Mouse (Mus musculus): Measurements from ENCODE around the gene Nat9. TPM values are rescaled to one million over a fixed set of nuclear protein-coding genes. Genes with fewer than 3 reads are reported as not detected.

The Nat9 gene
- polyA plus RNA-seq, 1 experiment from 2014 or later, result 20.0 TPM

Other genes starting within 250 kb of the Nat9 start
- gene Cd300c, start 218.7 kb downstream of the Nat9 start, polyA plus RNA-seq (2014; fragmentation: Nextera tagmentation; extraction: Ambion mirVana), result not detected in 2 replicates
- gene Cd300ld, start 197.9 kb downstream of the Nat9 start, polyA plus RNA-seq (2014; fragmentation: Nextera tagmentation; extraction: Ambion mirVana), result 0.08 and 0.11 TPM in 2 replicates
- 1.0 and 1.7 TPM in 2 replicates for gene Cd300c2, start 186.0 kb downstream of the Nat9 start, polyA plus RNA-seq (2014; fragmentation: Nextera tagmentation; extraction: Ambion mirVana)
- gene Cd300ld2, start 171.7 kb downstream of the Nat9 start, polyA plus RNA-seq (2014; fragmentation: Nextera tagmentation; extraction: Ambion mirVana), result not detected in 2 replicates
- not detected in 2 replicates for gene Cd300ld4, start 160.8 kb downstream of the Nat9 start, polyA plus RNA-seq (2014; fragmentation: Nextera tagmentation; extraction: Ambion mirVana)
- gene Cd300ld5, start 150.1 kb downstream of the Nat9 start, polyA plus RNA-seq (2014; fragmentation: Nextera tagmentation; extraction: Ambion mirVana), result not detected in 2 replicates
- not detected in 2 replicates for gene Cd300ld3, start 139.4 kb downstream of the Nat9 start, polyA plus RNA-seq (2014; fragmentation: Nextera tagmentation; extraction: Ambion mirVana)
- 0.16 TPM in 1 of 2 replicates, not detected in the other for gene Cd300e, start 125.7 kb downstream of the Nat9 start, polyA plus RNA-seq (2014; fragmentation: Nextera tagmentation; extraction: Ambion mirVana)
- 0.59 and 0.66 TPM in 2 replicates for gene Rab37, start 96.4 kb downstream of the Nat9 start, polyA plus RNA-seq (2014; fragmentation: Nextera tagmentation; extraction: Ambion mirVana)
- not detected in 2 replicates for gene Cd300lf, start 53.9 kb downstream of the Nat9 start, polyA plus RNA-seq (2014; fragmentation: Nextera tagmentation; extraction: Ambion mirVana)
- 60.5 and 65.9 TPM in 2 replicates for gene Slc9a3r1, start 24.5 kb downstream of the Nat9 start, polyA plus RNA-seq (2014; fragmentation: Nextera tagmentation; extraction: Ambion mirVana)
- gene Tmem104, start 372 bp downstream of the Nat9 start, polyA plus RNA-seq (2014; fragmentation: Nextera tagmentation; extraction: Ambion mirVana), result 10.7 and 11.7 TPM in 2 replicates
- 0.33 and 0.35 TPM in 2 replicates for gene Grin2c, start 79.4 kb upstream of the Nat9 start, polyA plus RNA-seq (2014; fragmentation: Nextera tagmentation; extraction: Ambion mirVana)
- gene Fdxr, start 89.2 kb upstream of the Nat9 start, polyA plus RNA-seq (2014; fragmentation: Nextera tagmentation; extraction: Ambion mirVana), result 15.2 TPM in 2 replicates
- 1.4 and 1.5 TPM in 2 replicates for gene Fads6, start 109.8 kb upstream of the Nat9 start, polyA plus RNA-seq (2014; fragmentation: Nextera tagmentation; extraction: Ambion mirVana)
- 0.08 and 0.14 TPM in 2 replicates for gene Otop2, start 119.3 kb upstream of the Nat9 start, polyA plus RNA-seq (2014; fragmentation: Nextera tagmentation; extraction: Ambion mirVana)
- gene Ush1g, start 134.2 kb upstream of the Nat9 start, polyA plus RNA-seq (2014; fragmentation: Nextera tagmentation; extraction: Ambion mirVana), result 0.15 TPM in 1 of 2 replicates, not detected in the other
- gene Otop3, start 146.9 kb upstream of the Nat9 start, polyA plus RNA-seq (2014; fragmentation: Nextera tagmentation; extraction: Ambion mirVana), result 1.8 and 1.9 TPM in 2 replicates
- gene Hid1, start 179.9 kb upstream of the Nat9 start, polyA plus RNA-seq (2014; fragmentation: Nextera tagmentation; extraction: Ambion mirVana), result 44.5 and 50.2 TPM in 2 replicates
- 25.7 and 28.5 TPM in 2 replicates for gene Cdr2l, start 194.1 kb upstream of the Nat9 start, polyA plus RNA-seq (2014; fragmentation: Nextera tagmentation; extraction: Ambion mirVana)
- 196 and 222 TPM in 2 replicates for gene Mrpl58, start 215.9 kb upstream of the Nat9 start, polyA plus RNA-seq (2014; fragmentation: Nextera tagmentation; extraction: Ambion mirVana)
- gene Atp5h, start 232.1 kb upstream of the Nat9 start, polyA plus RNA-seq (2014; fragmentation: Nextera tagmentation; extraction: Ambion mirVana), result 897 and 1,000 TPM in 2 replicates
- 31.3 and 32.3 TPM in 2 replicates for gene Kctd2, start 232.3 kb upstream of the Nat9 start, polyA plus RNA-seq (2014; fragmentation: Nextera tagmentation; extraction: Ambion mirVana)